Mouse (Mus musculus): ENCODE results near the gene Dnaja2. TPM values are rescaled to one million over a fixed set of nuclear protein-coding genes. Genes with fewer than 3 reads are reported as not detected.

Gene Dnaja2
- polyA plus RNA-seq, 1 experiment from 2014 or later = 166 TPM

- Histone ChIP-seq H3K27me3 (no peaks in the 10 kb centered on the region), H3K27ac (no peak overlapping the region), H3K4me2 (no peak overlapping the region), H3K4me1 (no peaks in the 10 kb centered on the region), H3K36me3 (no peaks in the 10 kb centered on the region), H3K4me3 (replicated peaks) (no peak overlapping the region), H3K9me3 (replicated peaks) (no peaks in the 10 kb centered on the region), H3K9ac (no peak overlapping the region)
- ATAC-seq (replicated peaks; ENCODE audit: low FRiP score) = no peak
- 84% methylated on average over 2 of the region's 2 CpGs for WGBS
Measured at GRCm38 (mm10) chr8:85588596-85588995, 33.5 kb upstream of the Dnaja2 start.

- no peaks in the 10 kb centered on the region for H3K9me3 ChIP-seq (replicated peaks)
Measured at GRCm38 (mm10) chr8:85577666-85578065, 22.5 kb upstream of the Dnaja2 start.

GRCm38 (mm10) chr8:85573972-85574496 is 18.9 kb upstream of the Dnaja2 start:
- Histone ChIP-seq H3K9ac (no peak overlapping the region), H3K36me3 (no peaks in the 10 kb centered on the region), H3K27me3 (no peaks in the 10 kb centered on the region), H3K4me1 (no peaks in the 10 kb centered on the region), H3K9me3 (replicated peaks) (no peaks in the 10 kb centered on the region), H3K4me3 (replicated peaks) (no peak overlapping the region), H3K27ac (no peak overlapping the region), H3K4me2 (no peak overlapping the region)
- 83% methylated on average over 2 of the region's 2 CpGs for WGBS
- ATAC-seq (replicated peaks; ENCODE audit: low FRiP score) = no peak

More at GRCm38 (mm10) chr8:85577666-85578065, 22.5 kb upstream of the Dnaja2 start:
- H3K4me1 ChIP-seq = no peaks in the 10 kb centered on the region
- no peak overlapping the region for H3K4me3 ChIP-seq (replicated peaks)
- no peaks in the 10 kb centered on the region for H3K27me3 ChIP-seq
- H3K36me3 ChIP-seq = no peaks in the 10 kb centered on the region
- no peak overlapping the region for H3K27ac ChIP-seq
- 95% methylated on average over 3 of the region's 3 CpGs for WGBS
- no peak overlapping the region for H3K4me2 ChIP-seq
- ATAC-seq (replicated peaks; ENCODE audit: low FRiP score) = no peak
- H3K9ac ChIP-seq = no peak overlapping the region

GRCm38 (mm10) chr8:85570466-85570865 is 15.3 kb upstream of the Dnaja2 start:
- Histone ChIP-seq H3K4me1 (no peaks in the 10 kb centered on the region), H3K27ac (no peak overlapping the region), H3K36me3 (no peaks in the 10 kb centered on the region), H3K27me3 (no peaks in the 10 kb centered on the region), H3K9me3 (replicated peaks) (no peaks in the 10 kb centered on the region), H3K4me2 (no peak overlapping the region), H3K4me3 (replicated peaks) (no peak overlapping the region), H3K9ac (no peak overlapping the region)
- ATAC-seq (replicated peaks; ENCODE audit: low FRiP score) = no peak
- 86% methylated on average over 4 of the region's 4 CpGs for WGBS

GRCm38 (mm10) chr8:85567801-85568200 is 12.7 kb upstream of the Dnaja2 start:
- 81% methylated on average over 2 of the region's 2 CpGs for WGBS
- Histone ChIP-seq H3K4me3 (replicated peaks) (no peak overlapping the region), H3K4me2 (no peak overlapping the region), H3K9ac (no peak overlapping the region), H3K27ac (no peak overlapping the region), H3K27me3 (no peaks in the 10 kb centered on the region), H3K4me1 (no peaks in the 10 kb centered on the region), H3K9me3 (replicated peaks) (no peaks in the 10 kb centered on the region), H3K36me3 (no peaks in the 10 kb centered on the region)
- no peak for ATAC-seq (replicated peaks; ENCODE audit: low FRiP score)

GRCm38 (mm10) chr8:85565186-85565585 is 10.0 kb upstream of the Dnaja2 start:
- H3K27me3 ChIP-seq = no peaks in the 10 kb centered on the region
- no peak for ATAC-seq (replicated peaks; ENCODE audit: low FRiP score)
- H3K4me1 ChIP-seq = no peaks in the 10 kb centered on the region
- no peak overlapping the region for H3K27ac ChIP-seq
- H3K9ac ChIP-seq = no peak overlapping the region
- H3K4me2 ChIP-seq = no peak overlapping the region
- H3K4me3 ChIP-seq (replicated peaks) = no peak overlapping the region
- H3K36me3 ChIP-seq = no peaks in the 10 kb centered on the region
- 75% methylated on average over 3 of the region's 3 CpGs for WGBS
- no peaks in the 10 kb centered on the region for H3K9me3 ChIP-seq (replicated peaks)

GRCm38 (mm10) chr8:85563336-85563735 is 8.2 kb upstream of the Dnaja2 start:
- Histone ChIP-seq H3K4me1 (no peaks in the 10 kb centered on the region), H3K36me3 (no peaks in the 10 kb centered on the region), H3K9ac (no peak overlapping the region), H3K4me2 (no peak overlapping the region), H3K9me3 (replicated peaks) (no peaks in the 10 kb centered on the region), H3K4me3 (replicated peaks) (no peak overlapping the region), H3K27ac (no peak overlapping the region), H3K27me3 (no peaks in the 10 kb centered on the region)
- ATAC-seq (replicated peaks; ENCODE audit: low FRiP score) = no peak
- WGBS = 93% methylated on average over 8 of the region's 8 CpGs

- Histone ChIP-seq H3K9ac (no peak overlapping the region), H3K4me3 (replicated peaks) (no peak overlapping the region), H3K36me3 (no peaks in the 10 kb centered on the region), H3K4me1 (0 out of 2 replicates have a peak, but pooled peaks cover 3% of the 10 kb centered on the region), H3K27me3 (no peaks in the 10 kb centered on the region), H3K4me2 (no peak overlapping the region), H3K9me3 (replicated peaks) (no peaks in the 10 kb centered on the region), H3K27ac (no peak overlapping the region)
- WGBS = 62% methylated on average over 2 of the region's 2 CpGs
- no peak for ATAC-seq (replicated peaks; ENCODE audit: low FRiP score)
Measured at GRCm38 (mm10) chr8:85559966-85560365, 4.8 kb upstream of the Dnaja2 start.

- Histone ChIP-seq H3K27me3 (no peaks in the 10 kb centered on the region), H3K4me1 (0 out of 2 replicates have a peak, but pooled peaks cover 3% of the 10 kb centered on the region), H3K9ac (no peak overlapping the region), H3K9me3 (replicated peaks) (no peaks in the 10 kb centered on the region), H3K4me2 (no peak overlapping the region), H3K27ac (no peak overlapping the region), H3K36me3 (no peaks in the 10 kb centered on the region), H3K4me3 (replicated peaks) (no peak overlapping the region)
- 91% methylated on average over 1 of the region's 1 CpGs for WGBS
- ATAC-seq (replicated peaks; ENCODE audit: low FRiP score) = no peak
Measured at GRCm38 (mm10) chr8:85559201-85559600, 4.1 kb upstream of the Dnaja2 start.

- Histone ChIP-seq H3K36me3 (peaks cover 10% of the 10 kb centered on the region), H3K9me3 (replicated peaks) (no peaks in the 10 kb centered on the region), H3K27me3 (no peaks in the 10 kb centered on the region), H3K4me3 (replicated peaks) (no peak overlapping the region), H3K4me2 (no peak overlapping the region), H3K4me1 (peaks cover 11% of the 10 kb centered on the region; the same call in 1 of the 2 replicates), H3K27ac (no peak overlapping the region), H3K9ac (no peak overlapping the region)
- WGBS = 74% methylated on average over 3 of the region's 3 CpGs
- ATAC-seq (replicated peaks; ENCODE audit: low FRiP score) = no peak
Measured at GRCm38 (mm10) chr8:85557601-85557986, 2.5 kb upstream of the Dnaja2 start.

GRCm38 (mm10) chr8:85556986-85557600 is 1.9 kb upstream of the Dnaja2 start:
- Histone ChIP-seq H3K9me3 (replicated peaks) (no peaks in the 10 kb centered on the region), H3K9ac (no peak overlapping the region), H3K4me3 (replicated peaks) (no peak overlapping the region), H3K27ac (no peak overlapping the region), H3K4me1 (peaks cover 13% of the 10 kb centered on the region; the same call in 1 of the 2 replicates), H3K27me3 (no peaks in the 10 kb centered on the region), H3K4me2 (no peak overlapping the region), H3K36me3 (peaks cover 15% of the 10 kb centered on the region)
- ATAC-seq (replicated peaks; ENCODE audit: low FRiP score) = no peak
- WGBS = 74% methylated on average over 2 of the region's 2 CpGs

GRCm38 (mm10) chr8:85554391-85555180 is 558 bp downstream of the Dnaja2 start:
- Histone ChIP-seq H3K27ac (peak overlapping the region; percentile 97), H3K27me3 (no peaks in the 10 kb centered on the region), H3K9ac (peak overlapping the region; percentile 90), H3K9me3 (replicated peaks) (no peaks in the 10 kb centered on the region), H3K4me2 (peak overlapping the region; percentile 84), H3K4me3 (replicated peaks) (peak overlapping the region; percentile 94), H3K4me1 (peaks cover 21% of the 10 kb centered on the region; the same call in 1 of the 2 replicates), H3K36me3 (peaks cover 38% of the 10 kb centered on the region)
- peak; percentile 96 for ATAC-seq (replicated peaks; ENCODE audit: low FRiP score)
- WGBS = under 1% methylated on average over 66 of the region's 66 CpGs

All from kidney, embryonic 15.5 days (tissue).